Mouse (Mus musculus) heart, embryonic 16.5 days (tissue): ENCODE results near the gene Zfp503. TPM values are rescaled to one million over a fixed set of nuclear protein-coding genes. Genes with fewer than 3 reads are reported as not detected.

Source experiments
- ATAC-seq: fragments of 200-750 bp; cut with Nextera tagmentation; replicated peaks from 2 replicates; pipeline ENCODE4 v1.8.0; 2017; ENCODE audit warnings: moderate number of reproducible peaks; ENCODE audit not compliant: insufficient read depth, low FRiP score; ENCODE audit errors: extremely low read depth
- H3K27ac ChIP-seq: fragments of 300-500 bp; sonication (generic); 2 replicates; pipeline ENCODE4 v1.5.1; 2014; ENCODE audit warnings: mild to moderate bottlenecking, low read length, control low read depth, moderate library complexity
- H3K27me3 ChIP-seq: fragments of 300-500 bp; sonication (generic); 2 replicates; pipeline ENCODE4 v1.6.1; 2014; ENCODE audit warnings: low read length, mixed read lengths; ENCODE audit not compliant: control insufficient read depth, insufficient read depth
- H3K36me3 ChIP-seq: fragments of 300-500 bp; sonication (generic); 2 replicates; pipeline ENCODE4 v1.6.1; 2014; ENCODE audit not compliant: control insufficient read depth, insufficient read depth
- H3K4me1 ChIP-seq: fragments of 300-500 bp; sonication (generic); 2 replicates; pipeline ENCODE4 v1.6.1; 2014; ENCODE audit warnings: low read length, mixed read lengths; ENCODE audit not compliant: control insufficient read depth, insufficient read depth
- H3K4me2 ChIP-seq: fragments of 300-500 bp; sonication (generic); 2 replicates; pipeline ENCODE4 v1.6.1; 2014; ENCODE audit warnings: low read depth, mild to moderate bottlenecking, control low read depth, low read length
- H3K4me3 ChIP-seq: fragments of 300-500 bp; sonication (generic); 2 replicates; pipeline ENCODE4 v1.5.1; 2014; ENCODE audit warnings: mild to moderate bottlenecking, control low read depth, low read length
- H3K9ac ChIP-seq: fragments of 300-500 bp; sonication (generic); 2 replicates; pipeline ENCODE4 v1.6.1; 2014; ENCODE audit warnings: low read length, control low read depth
- H3K9me3 ChIP-seq: fragments of 300-500 bp; sonication (generic); replicated peaks from 2 replicates; pipeline ENCODE4 v1.6.1; 2016; ENCODE audit warnings: low read length; ENCODE audit not compliant: control insufficient read depth
- WGBS: fragments of 180-500 bp; shearing (Covaris S2); extraction: QIAGEN DNeasy Blood & Tissue Kit; methylation state at CpG from one replicate; pipeline ENCODE4 v1.1.7; 2014; 5-methylcytosine and 5-hydroxymethylcytosine counted together
- polyA plus RNA-seq: library from polyadenylated mRNA; unstranded; fragments of >200 nt; fragmentation: Nextera tagmentation; extraction: Ambion mirVana; gene quantifications from 2 replicates; pipeline ENCODE4 v1.2.1, GENCODE M21; 2015

Gene Zfp503
- polyA plus RNA-seq, 1 experiment from 2014 or later, result 1.9 TPM

DNA sequence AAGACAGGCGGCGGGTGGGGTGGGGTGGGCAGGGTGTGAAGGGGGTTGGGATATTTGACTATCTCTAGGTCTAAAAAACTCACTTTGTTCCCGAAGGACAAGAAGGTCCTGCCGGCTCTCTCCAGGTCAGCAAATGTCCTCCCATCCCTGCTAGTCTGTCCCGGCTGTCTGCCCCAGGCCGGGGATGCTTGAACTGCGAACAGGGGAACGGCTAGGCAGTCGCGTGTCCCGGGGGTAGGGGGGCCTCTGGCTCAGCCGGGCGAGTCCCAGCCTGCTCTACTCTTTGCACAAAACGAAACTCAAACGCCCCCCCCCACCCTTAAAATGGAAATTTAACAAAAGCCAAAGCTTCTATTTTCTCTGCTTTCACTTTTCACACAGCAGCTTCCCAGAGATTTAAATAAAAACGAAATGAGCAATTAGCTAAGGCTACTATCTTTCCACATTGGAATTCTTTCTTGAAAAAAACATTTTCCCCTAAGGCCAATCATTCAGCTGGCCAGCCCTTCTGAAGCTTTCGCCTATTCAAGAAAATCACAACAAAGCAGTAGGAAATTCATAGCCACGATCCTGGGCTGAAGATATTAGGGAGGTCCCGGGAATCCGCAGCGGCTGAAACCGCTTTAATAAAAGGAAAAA lies 6.0 kb downstream of the Zfp503 start:
- ATAC-seq, result no peak
- Histone ChIP-seq H3K36me3 (no peaks in the 10 kb centered on the region), H3K9me3 (no peaks in the 10 kb centered on the region), H3K4me2 (peak overlapping the region; percentile 73), H3K27ac (peak overlapping the region; percentile 24), H3K4me3 (peak overlapping the region; percentile 51), H3K4me1 (peaks cover 24% of the 10 kb centered on the region), H3K9ac (peak overlapping the region; percentile 66), H3K27me3 (peaks cover 20% of the 10 kb centered on the region)
- WGBS, result 8% methylated on average over 22 of the region's 22 CpGs

DNA sequence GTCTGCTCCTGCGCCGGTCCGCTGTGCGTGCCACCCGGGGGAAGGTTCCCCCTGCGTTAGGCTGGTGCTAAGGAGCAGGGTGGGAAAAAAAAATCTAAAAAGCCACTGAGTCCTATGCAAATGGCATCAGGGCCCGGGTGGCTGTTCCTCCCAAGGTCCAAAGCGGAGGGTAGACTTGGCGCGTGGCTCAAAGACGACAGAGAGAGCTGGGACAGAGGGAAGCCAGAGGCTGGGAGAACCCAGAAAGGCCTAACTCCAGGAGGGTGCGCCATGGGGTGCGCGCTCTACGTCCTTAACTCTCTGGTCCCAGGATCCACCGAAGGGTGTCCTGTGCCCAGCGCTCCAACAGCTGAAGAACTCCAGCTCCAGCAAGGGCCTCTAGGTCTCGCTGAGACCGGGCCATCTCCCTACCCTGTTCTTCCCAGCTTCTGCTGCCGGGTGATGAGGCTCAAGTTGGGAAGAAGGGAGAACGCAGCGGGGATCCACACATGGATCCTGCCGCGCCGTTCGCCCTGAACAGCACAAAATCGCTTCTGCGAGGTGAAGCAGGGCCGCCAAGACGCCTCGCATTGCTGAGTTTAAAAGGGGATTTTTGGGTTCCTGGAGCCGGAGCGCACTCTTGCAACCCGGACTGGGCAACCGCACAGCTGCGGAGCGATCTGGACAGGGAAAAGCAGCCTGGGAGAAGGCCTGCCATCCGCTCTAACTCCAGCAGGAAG lies 6.7 kb downstream of the Zfp503 start:
- Histone ChIP-seq H3K4me1 (peaks cover 24% of the 10 kb centered on the region), H3K4me2 (peak overlapping the region; percentile 73), H3K27ac (peak overlapping the region; percentile 24), H3K9me3 (no peaks in the 10 kb centered on the region), H3K27me3 (peaks cover 20% of the 10 kb centered on the region), H3K36me3 (no peaks in the 10 kb centered on the region), H3K4me3 (peak overlapping the region; percentile 51), H3K9ac (peak overlapping the region; percentile 66)
- ATAC-seq, result no peak
- WGBS, result 9% methylated on average over 38 of the region's 38 CpGs

- Histone ChIP-seq H3K9ac (no peak overlapping the region; the same call in 1 of the 2 replicates), H3K4me3 (peak overlapping the region; percentile 51), H3K36me3 (no peaks in the 10 kb centered on the region), H3K27me3 (peaks cover 20% of the 10 kb centered on the region), H3K4me1 (peaks cover 24% of the 10 kb centered on the region), H3K9me3 (no peaks in the 10 kb centered on the region), H3K27ac (peak overlapping the region; percentile 6; the same call in 1 of the 2 replicates), H3K4me2 (peak overlapping the region; percentile 73)
- no peak for ATAC-seq
- 35% methylated on average over 14 of the region's 14 CpGs for WGBS
These were observed 7.3 kb downstream of the Zfp503 start for GRCm38 (mm10) chr14:21982096-21982591.

- Histone ChIP-seq H3K4me2 (peak overlapping the region; percentile 73), H3K4me1 (peaks cover 18% of the 10 kb centered on the region), H3K9me3 (no peaks in the 10 kb centered on the region), H3K27me3 (peaks cover 20% of the 10 kb centered on the region), H3K36me3 (no peaks in the 10 kb centered on the region), H3K9ac (no peak overlapping the region), H3K27ac (no peak overlapping the region), H3K4me3 (peak overlapping the region; percentile 36)
- WGBS, result under 1% methylated on average over 22 of the region's 22 CpGs
- ATAC-seq, result peak; percentile 51; the same call in 1 of the 2 replicates
These were observed 7.9 kb downstream of the Zfp503 start for GRCm38 (mm10) chr14:21981462-21981861.

DNA sequence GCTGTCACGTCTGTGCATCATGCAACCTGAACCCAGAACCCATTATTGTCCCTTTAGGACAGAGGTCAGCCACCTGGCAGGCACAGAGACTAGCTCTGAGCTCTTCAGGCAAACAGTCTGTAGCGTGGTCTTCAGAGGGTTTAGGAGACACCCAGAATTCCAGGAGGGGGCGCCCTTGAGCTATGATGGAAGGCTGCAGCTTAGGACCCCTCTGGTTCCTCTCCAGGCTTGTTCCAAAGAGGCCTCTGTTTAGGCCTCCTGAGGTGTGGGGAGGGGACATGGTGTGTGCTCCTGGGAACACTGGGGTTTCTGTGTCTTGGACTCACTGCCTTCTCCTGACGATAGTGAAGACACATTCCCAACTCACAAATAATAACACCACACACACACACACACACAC lies 20.4 kb downstream of the Zfp503 start:
- Histone ChIP-seq H3K4me2 (no peak overlapping the region), H3K4me1 (no peaks in the 10 kb centered on the region), H3K27ac (no peak overlapping the region), H3K4me3 (no peak overlapping the region), H3K9ac (no peak overlapping the region), H3K9me3 (no peaks in the 10 kb centered on the region), H3K36me3 (no peaks in the 10 kb centered on the region), H3K27me3 (no peaks in the 10 kb centered on the region)
- ATAC-seq, result no peak
- 24% methylated on average over 4 of the region's 4 CpGs for WGBS

GRCm38 (mm10) chr14:21967375-21968010 lies 21.9 kb downstream of the Zfp503 start:
- Histone ChIP-seq H3K9ac (no peak overlapping the region), H3K9me3 (no peaks in the 10 kb centered on the region), H3K4me1 (no peaks in the 10 kb centered on the region), H3K36me3 (no peaks in the 10 kb centered on the region), H3K27ac (no peak overlapping the region), H3K4me3 (no peak overlapping the region), H3K27me3 (no peaks in the 10 kb centered on the region), H3K4me2 (no peak overlapping the region)
- no peak for ATAC-seq
- WGBS, result 76% methylated on average over 12 of the region's 12 CpGs

DNA sequence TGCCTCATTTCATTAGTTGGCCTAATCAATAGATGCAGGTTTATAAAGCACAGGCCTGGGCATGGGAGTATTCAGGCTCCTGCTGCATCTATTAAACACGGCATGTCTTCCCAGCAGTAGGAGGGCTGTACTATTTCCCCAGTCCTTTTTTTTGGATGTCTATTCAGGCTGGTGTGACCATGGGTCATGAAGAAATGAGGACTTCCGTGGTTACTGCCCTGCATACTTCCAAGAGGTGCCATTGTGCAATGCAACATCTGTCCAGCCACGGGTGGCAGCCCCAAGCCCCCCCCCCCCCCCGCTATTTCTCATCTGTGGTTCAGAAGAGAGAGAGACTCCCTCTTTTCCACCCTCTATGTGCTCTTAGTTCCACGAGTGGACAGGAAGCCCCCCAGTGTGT lies 23.1 kb downstream of the Zfp503 start:
- no peak overlapping the region for H3K4me3 ChIP-seq
- ATAC-seq, result no peak

GRCm38 (mm10) chr14:21962381-21963050 lies 26.9 kb downstream of the Zfp503 start:
- ATAC-seq, result no peak

More for the DNA sequence above, 23.1 kb downstream of the Zfp503 start:
- 53% methylated on average over 4 of the region's 5 CpGs for WGBS
- Histone ChIP-seq H3K4me2 (no peak overlapping the region), H3K27ac (no peak overlapping the region), H3K36me3 (no peaks in the 10 kb centered on the region), H3K27me3 (no peaks in the 10 kb centered on the region), H3K4me1 (no peaks in the 10 kb centered on the region), H3K9me3 (no peaks in the 10 kb centered on the region), H3K9ac (no peak overlapping the region)

More at GRCm38 (mm10) chr14:21962381-21963050, 26.9 kb downstream of the Zfp503 start:
- peaks cover 9% of the 10 kb centered on the region for H3K4me1 ChIP-seq
- H3K4me2 ChIP-seq, result no peak overlapping the region
- H3K4me3 ChIP-seq, result no peak overlapping the region
- H3K9ac ChIP-seq, result no peak overlapping the region
- H3K9me3 ChIP-seq, result no peaks in the 10 kb centered on the region
- H3K27me3 ChIP-seq, result no peaks in the 10 kb centered on the region
- WGBS, result 75% methylated on average over 22 of the region's 22 CpGs
- no peaks in the 10 kb centered on the region for H3K36me3 ChIP-seq
- H3K27ac ChIP-seq, result no peak overlapping the region
